Mouse (Mus musculus) ES-E14 (cell line): Measurements from ENCODE around the gene Nup93. TPM values are rescaled to one million over a fixed set of nuclear protein-coding genes. Genes with fewer than 3 reads are reported as not detected.

ENCODE experiments used
- DNase-seq: peaks from one replicate; pipeline ENCODE4 v3.0.0-alpha.2; 2013; ENCODE audit warnings: low read depth, low spot score
- H3K27ac ChIP-seq: 2 replicates; pipeline ENCODE4 v1.5.1; 2012; ENCODE audit warnings: low read depth, mild to moderate bottlenecking, low read length, moderate library complexity, mixed read lengths; ENCODE audit not compliant: poor library complexity, insufficient read depth, severe bottlenecking
- H3K36me3 ChIP-seq: 2 replicates; pipeline ENCODE4 v1.6.1; 2012; ENCODE audit warnings: mild to moderate bottlenecking, low read length, moderate library complexity, mixed read lengths; ENCODE audit not compliant: control insufficient read depth, poor library complexity, insufficient read depth, severe bottlenecking
- H3K4me1 ChIP-seq, 2 experiments: fragments of 150-350 bp in 1 of 2; sonication (generic) in 1 of 2; 2 replicates each; pipeline ENCODE4 v1.6.1; 2012; ENCODE audit warnings: low read length in 2 of 2, mild to moderate bottlenecking in 1 of 2, mixed read lengths in 1 of 2; ENCODE audit not compliant: control insufficient read depth in 2 of 2, insufficient read depth in 2 of 2, poor library complexity in 1 of 2
- H3K4me3 ChIP-seq, 2 experiments: fragments of 150-350 bp in 1 of 2; sonication (generic) in 1 of 2; 2 replicates each; pipeline ENCODE4 v1.5.1; 2012; ENCODE audit warnings: low read length in 2 of 2, low read depth in 1 of 2, mild to moderate bottlenecking in 1 of 2, mixed read lengths in 1 of 2; ENCODE audit not compliant: insufficient read depth in 1 of 2, poor library complexity in 1 of 2, severe bottlenecking in 1 of 2
- H3K9ac ChIP-seq: 2 replicates; pipeline ENCODE4 v1.6.1; 2012; ENCODE audit warnings: low read depth, mild to moderate bottlenecking, low read length, mixed read lengths; ENCODE audit not compliant: poor library complexity, insufficient read depth, severe bottlenecking
- H3K9me3 ChIP-seq: fragments of 150-350 bp; sonication (generic); 2 replicates; pipeline ENCODE4 v1.6.1; 2012; ENCODE audit warnings: low read depth, mild to moderate bottlenecking, low read length; ENCODE audit not compliant: control insufficient read depth, insufficient read depth
- CHD2 ChIP-seq: IDR thresholded peaks from 2 replicates; pipeline ENCODE4 v1.6.1; 2014; ENCODE audit warnings: mild to moderate bottlenecking, low read depth, low read length, inconsistent platforms
- HCFC1 ChIP-seq: IDR thresholded peaks from 2 replicates; pipeline ENCODE4 v1.6.1; 2012; ENCODE audit warnings: low read length, inconsistent platforms, borderline replicate concordance; ENCODE audit not compliant: insufficient read depth
- MAFK ChIP-seq: IDR thresholded peaks from 2 replicates; pipeline ENCODE4 v1.6.1; 2014; ENCODE audit warnings: mild to moderate bottlenecking, low read depth, low read length, inconsistent platforms; ENCODE audit not compliant: insufficient read depth
- ZC3H11A ChIP-seq: IDR thresholded peaks from 2 replicates; pipeline ENCODE4 v1.6.1; 2012; ENCODE audit warnings: low read depth, mild to moderate bottlenecking, inconsistent platforms, low read length, borderline replicate concordance
- ZNF384 ChIP-seq: IDR thresholded peaks from 2 replicates; pipeline ENCODE4 v1.6.1; 2012; ENCODE audit warnings: low read depth, low read length, inconsistent platforms
- in situ Hi-C, 2 experiments: fragments of 600-800 bp; cut with MboI; formaldehyde crosslinking; loops; one replicate each; pipeline ENCODE4 v1.15.1; 2025; ENCODE audit warnings: low sequenced_read_pairs in 2 of 2, inconsistent platforms in 1 of 2; ENCODE audit not compliant: unreplicated experiment in 2 of 2
- total RNA-seq: library from RNA; depleted of rRNA; stranded (reverse); fragments of 300-350 nt; gene quantifications from 2 replicates; pipeline ENCODE4 v1.2.3, GENCODE M21; 2012

Gene Nup93
- total RNA-seq, 1 experiment: 92.5 TPM

- in situ Hi-C loops: loop anchor here (10.0 to 25.0 kb wide), 4 partner anchors 542 to 1167 kb away; partner anchors contain the start of gene Ces1a (in 1 of the 2)
- no peak overlapping the region for H3K4me3 ChIP-seq
- DNase-seq: no peak
- H3K9me3 ChIP-seq: no peaks in the 10 kb centered on the region
- TF ChIP-seq CHD2 (no peak), ZNF384 (no peak), HCFC1 (no peak)
- H3K4me1 ChIP-seq: no peaks in the 10 kb centered on the region
- H3K36me3 ChIP-seq: no peaks in the 10 kb centered on the region
- no peak overlapping the region for H3K9ac ChIP-seq
- H3K27ac ChIP-seq: no peak overlapping the region
Measured at GRCm38 (mm10) chr8:94204043-94204442, 10.3 kb upstream of the Nup93 start.

- DNase-seq: peak; percentile 83
- no peaks in the 10 kb centered on the region for H3K9me3 ChIP-seq
- no peak overlapping the region for H3K4me3 ChIP-seq
Measured at GRCm38 (mm10) chr8:94205736-94206135, 8.6 kb upstream of the Nup93 start.

GRCm38 (mm10) chr8:94206256-94206655 is 8.1 kb upstream of the Nup93 start:
- no peak for TF ChIP-seq CHD2
- no peak for TF ChIP-seq MAFK
- TF ChIP-seq ZNF384: no peak
- TF ChIP-seq HCFC1: no peak
- no peak for TF ChIP-seq ZC3H11A
- in situ Hi-C loops: loop anchor here (10.0 to 25.0 kb wide), 4 partner anchors 544 to 1169 kb away; partner anchors contain the start of gene Ces1a (in 1 of the 2)
- no peak for DNase-seq

More at GRCm38 (mm10) chr8:94205736-94206135, 8.6 kb upstream of the Nup93 start:
- 0 out of 2 replicates have a peak overlapping the region, but pooled peaks have one; percentile 28 for H3K9ac ChIP-seq
- TF ChIP-seq ZC3H11A (peak; percentile 85; the same call in 1 of the 2 replicates), HCFC1 (no peak)
- in situ Hi-C loops: loop anchor here (10.0 to 25.0 kb wide), 4 partner anchors 543 to 1168 kb away; partner anchors contain the start of gene Ces1a (in 1 of the 2)
- H3K36me3 ChIP-seq: no peaks in the 10 kb centered on the region
- H3K4me1 ChIP-seq: no peaks in the 10 kb centered on the region
- H3K27ac ChIP-seq: no peak overlapping the region

GRCm38 (mm10) chr8:94207491-94207890 is 6.9 kb upstream of the Nup93 start:
- no peak for TF ChIP-seq ZNF384
- TF ChIP-seq ZC3H11A: no peak
- TF ChIP-seq HCFC1: no peak
- no peak for TF ChIP-seq CHD2
- no peak for TF ChIP-seq MAFK
- DNase-seq: no peak
- no peaks in the 10 kb centered on the region for H3K9me3 ChIP-seq
- no peak overlapping the region for H3K27ac ChIP-seq
- H3K4me1 ChIP-seq: no peaks in the 10 kb centered on the region
- no peak overlapping the region for H3K9ac ChIP-seq
- no peaks in the 10 kb centered on the region for H3K36me3 ChIP-seq
- in situ Hi-C loops: loop anchor here (10.0 to 25.0 kb wide), 4 partner anchors 545 to 1170 kb away; partner anchors contain the start of gene Ces1a (in 1 of the 2)
- H3K4me3 ChIP-seq: no peak overlapping the region

More at GRCm38 (mm10) chr8:94206256-94206655, 8.1 kb upstream of the Nup93 start:
- no peaks in the 10 kb centered on the region for H3K36me3 ChIP-seq
- no peaks in the 10 kb centered on the region for H3K4me1 ChIP-seq
- no peak overlapping the region for H3K4me3 ChIP-seq
- H3K27ac ChIP-seq: no peak overlapping the region
- no peak overlapping the region for H3K9ac ChIP-seq
- no peaks in the 10 kb centered on the region for H3K9me3 ChIP-seq

GRCm38 (mm10) chr8:94209639-94210038 is 4.7 kb upstream of the Nup93 start:
- DNase-seq: no peak
- in situ Hi-C loops: loop anchor here (10.0 to 25.0 kb wide), 4 partner anchors 547 to 1172 kb away; partner anchors contain the start of gene Ces1a (in 1 of the 2)
- H3K36me3 ChIP-seq: no peaks in the 10 kb centered on the region
- no peak overlapping the region for H3K27ac ChIP-seq
- H3K9ac ChIP-seq: no peak overlapping the region
- no peaks in the 10 kb centered on the region for H3K4me1 ChIP-seq
- no peak for TF ChIP-seq ZC3H11A
- no peak for TF ChIP-seq MAFK
- no peak for TF ChIP-seq HCFC1
- no peak for TF ChIP-seq ZNF384
- TF ChIP-seq CHD2: no peak
- H3K9me3 ChIP-seq: no peaks in the 10 kb centered on the region
- no peak overlapping the region for H3K4me3 ChIP-seq
